Mouse (Mus musculus) colon, adult 2 months (tissue): ENCODE data around the gene Usp8. TPM values are rescaled to one million over a fixed set of nuclear protein-coding genes. Genes with fewer than 3 reads are reported as not detected.

Experiments used
- polyA plus RNA-seq: library from polyadenylated mRNA; depleted of rRNA; stranded (reverse); fragments of >200 nt; gene quantifications from 2 replicates; pipeline ENCODE4 v1.2.3, GENCODE M21; 2012; rRNA removed

Usp8 gene
- 10.6 and 11.0 TPM in 2 replicates for polyA plus RNA-seq

GRCm38 (mm10) chr2:126706759-126707437 is at the start of gene Usp8:
TSS of gene Usp8 (plus strand) at chr2:126707328.

DNA sequence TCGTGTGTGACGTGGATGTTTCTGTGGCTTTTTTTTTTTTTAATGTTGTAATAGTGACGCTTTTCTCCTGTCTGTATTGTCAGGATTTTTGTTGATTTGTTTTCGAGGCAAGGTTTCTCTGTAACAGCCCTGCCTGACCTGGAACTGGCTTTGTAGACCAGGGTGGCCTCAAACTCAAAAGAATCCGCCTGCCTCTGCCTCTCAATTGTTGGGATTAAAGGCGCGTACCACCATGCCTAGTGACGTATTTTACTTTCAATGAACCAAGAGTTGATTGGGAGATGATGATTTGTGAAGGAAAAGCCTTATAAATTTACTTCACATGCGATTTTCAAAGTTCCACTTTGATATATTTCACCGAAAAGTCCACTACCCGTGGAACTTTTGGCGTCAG is 31.0 kb upstream of the Usp8 start, which contains the start of gene Gabpb1:
Gabpb1 (minus strand) TSS at position 216 of the 394 bp plus-strand sequence.

DNA sequence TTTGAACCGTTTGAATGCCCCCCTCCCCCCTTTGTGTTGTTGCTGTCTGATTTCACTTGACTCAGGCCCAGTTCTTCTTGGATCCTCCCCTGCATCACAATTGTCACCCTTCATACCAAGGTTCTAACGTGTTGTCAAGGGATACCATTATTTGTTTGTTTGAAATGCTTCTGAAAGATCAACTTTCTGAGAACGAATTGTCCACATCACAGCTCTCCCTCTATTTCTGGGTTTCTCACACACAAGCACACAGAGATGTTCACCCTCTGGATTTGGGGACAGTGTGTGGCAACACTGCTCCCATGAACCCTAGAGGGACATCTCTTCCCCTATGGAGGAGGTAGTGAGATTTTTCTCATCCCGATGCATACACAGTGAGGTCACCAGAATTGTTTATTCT is 76.2 kb downstream of the Usp8 start, which contains the start of gene Usp50:
Usp50 (minus strand) TSS at position 101 of the 400 bp plus-strand sequence.

Other genes starting within 250 kb of the Usp8 start
- gene Atp8b4, start 206.7 kb upstream of the Usp8 start, polyA plus RNA-seq, result 0.07 and 0.14 TPM in 2 replicates
- gene Slc27a2, start 154.9 kb upstream of the Usp8 start, polyA plus RNA-seq, result 4.2 and 4.8 TPM in 2 replicates
- gene Hdc, start 88.0 kb upstream of the Usp8 start, polyA plus RNA-seq, result 0.42 and 0.64 TPM in 2 replicates
- 4.7 and 4.8 TPM in 2 replicates for gene Gabpb1, start 31.0 kb upstream of the Usp8 start, polyA plus RNA-seq
- gene Usp50, start 76.1 kb downstream of the Usp8 start, polyA plus RNA-seq, result 0.23 and 0.67 TPM in 2 replicates
- 2.2 and 2.4 TPM in 2 replicates for gene Trpm7, start 168.9 kb downstream of the Usp8 start, polyA plus RNA-seq
- gene Sppl2a, start 225.9 kb downstream of the Usp8 start, polyA plus RNA-seq, result 26.6 and 26.9 TPM in 2 replicates